Mouse (Mus musculus): ENCODE measurements at regions not wholly inside any gene's neighbourhood (a gene's known extent, or its start where the extent isn't known, plus 50 kb on each side); places are given as distances from the start of the nearest gene placed in this dataset.
"Not testable (repeated sequence)": the region's sequence is repeated elsewhere in the genome, so short reads cannot be mapped to it uniquely, and the experiment has no call there.

DNA sequence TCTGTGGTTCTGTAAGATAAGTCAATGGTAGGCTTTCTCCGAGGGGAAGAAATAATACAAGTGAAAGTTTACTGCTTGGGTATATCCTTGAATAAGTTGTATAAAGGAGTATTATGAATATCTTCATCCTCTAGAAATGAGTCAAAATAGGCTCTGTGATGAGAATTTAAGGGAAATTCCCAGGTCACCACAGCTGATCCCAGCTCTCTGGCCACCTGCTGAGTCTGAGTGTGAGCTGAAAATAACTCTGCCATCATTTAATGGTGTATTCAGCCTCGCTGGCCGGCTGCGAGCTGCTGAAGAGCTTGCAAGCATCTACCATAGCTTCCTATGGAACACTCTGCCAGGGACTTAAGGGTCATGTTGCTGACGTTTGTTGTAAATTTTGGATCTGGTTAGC is 213.5 kb upstream of the Sesn3 start:
- Histone ChIP-seq H3K4me3 (no peak overlapping the region), H3K27me3 (no peaks in the 10 kb centered on the region), H3K9me3 (no peaks in the 10 kb centered on the region), H3K36me3 (no peaks in the 10 kb centered on the region), H3K27ac (replicated peaks) (no peak overlapping the region), H3K9ac (no peak overlapping the region), H3K4me1 (replicated peaks) (peaks cover 9% of the 10 kb centered on the region; the same call in 1 of the 2 replicates), H3K4me2 (no peak overlapping the region)
- 84% methylated on average over 5 of the region's 5 CpGs for WGBS
- ATAC-seq (ENCODE audit: low FRiP score, low read depth): no peak

DNA sequence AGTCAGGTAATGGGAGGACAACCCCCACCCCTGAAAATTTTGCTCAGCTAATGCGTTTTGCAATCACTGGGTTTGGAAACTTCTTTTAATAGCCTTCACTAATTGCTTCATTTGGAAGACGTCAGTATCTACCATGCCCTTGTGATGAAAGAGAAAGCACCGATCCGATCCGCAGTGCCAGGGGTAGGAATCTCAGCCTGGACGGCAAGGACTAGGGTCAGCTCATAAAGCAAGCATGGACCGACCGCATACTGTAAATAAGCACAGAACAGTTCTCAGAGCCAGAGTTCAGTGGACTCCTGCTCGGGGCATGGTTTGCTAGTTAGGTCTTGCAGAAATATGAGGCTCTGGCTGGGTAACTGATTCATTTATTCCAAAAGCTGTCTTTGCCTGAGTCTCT is 213.0 kb upstream of the Sesn3 start:
- no peak overlapping the region for H3K9ac ChIP-seq
- ATAC-seq (ENCODE audit: low FRiP score, low read depth): no peak
- H3K27me3 ChIP-seq: no peaks in the 10 kb centered on the region
- H3K36me3 ChIP-seq: no peaks in the 10 kb centered on the region
- H3K27ac ChIP-seq (replicated peaks): no peak overlapping the region
- 84% methylated on average over 9 of the region's 9 CpGs for whole genome bisulfite sequencing
- no peak overlapping the region for H3K4me2 ChIP-seq
- peaks cover 9% of the 10 kb centered on the region; the same call in 1 of the 2 replicates for H3K4me1 ChIP-seq (replicated peaks)
- no peaks in the 10 kb centered on the region for H3K9me3 ChIP-seq
- H3K4me3 ChIP-seq: no peak overlapping the region

DNA sequence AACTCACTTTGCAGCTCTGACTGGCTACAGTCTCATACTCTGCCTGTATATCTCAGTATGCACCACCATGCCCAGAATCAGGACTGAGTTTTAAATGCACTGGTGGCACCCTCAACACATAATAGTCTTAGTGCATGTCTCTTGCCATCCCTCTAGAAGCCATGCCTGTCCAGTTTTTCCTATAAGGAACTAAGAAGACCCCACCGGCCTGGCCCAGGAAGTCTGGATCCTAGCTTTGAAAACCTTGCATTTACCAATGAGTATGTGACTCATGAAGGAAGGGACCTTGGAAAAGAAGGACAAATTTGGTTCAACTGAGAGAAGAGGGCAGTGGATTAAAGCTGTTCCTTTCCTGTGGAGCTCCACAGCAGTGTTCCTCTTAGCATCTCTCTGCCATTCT is 212.2 kb upstream of the Sesn3 start:
- no peak overlapping the region for H3K4me3 ChIP-seq
- H3K4me1 ChIP-seq (replicated peaks): peaks cover 9% of the 10 kb centered on the region; the same call in 1 of the 2 replicates
- H3K9me3 ChIP-seq: no peaks in the 10 kb centered on the region
- no peaks in the 10 kb centered on the region for H3K27me3 ChIP-seq
- H3K9ac ChIP-seq: no peak overlapping the region
- no peak overlapping the region for H3K27ac ChIP-seq (replicated peaks)
- no peak for ATAC-seq (ENCODE audit: low FRiP score, low read depth)
- H3K4me2 ChIP-seq: no peak overlapping the region
- WGBS: 93% methylated on average over 1 of the region's 1 CpGs
- H3K36me3 ChIP-seq: no peaks in the 10 kb centered on the region

- 98% methylated on average over 7 of the region's 7 CpGs for WGBS
- H3K36me3 ChIP-seq; ATAC-seq (ENCODE audit: low FRiP score, low read depth): not testable (repeated sequence)
These were observed 208.1 kb upstream of the Sesn3 start for GRCm38 (mm10) chr9:14066741-14067140.

DNA sequence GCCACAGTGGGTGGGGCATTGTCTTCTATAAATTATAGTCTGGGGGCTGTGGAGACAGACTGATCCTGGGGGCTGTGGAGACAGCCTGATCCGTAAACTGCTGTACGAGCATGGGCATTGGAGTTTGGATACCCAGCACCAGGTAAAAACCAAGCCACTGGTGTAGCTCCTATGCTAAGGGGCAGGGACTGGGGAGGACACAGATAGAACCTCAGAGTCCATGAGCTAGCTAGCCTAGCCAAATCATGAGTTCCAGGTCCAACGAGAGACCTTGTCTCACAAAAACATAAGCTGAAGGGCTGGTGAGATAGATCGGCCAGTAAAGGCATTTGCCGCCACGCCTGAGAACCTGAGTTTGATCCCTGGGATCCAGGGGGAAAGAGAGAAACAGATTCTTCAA is 205.8 kb upstream of the Sesn3 start:
- Histone ChIP-seq H3K4me2 (no peak overlapping the region), H3K27me3 (no peaks in the 10 kb centered on the region), H3K27ac (replicated peaks) (no peak overlapping the region), H3K9ac (no peak overlapping the region), H3K36me3 (no peaks in the 10 kb centered on the region), H3K4me3 (no peak overlapping the region), H3K4me1 (replicated peaks) (no peaks in the 10 kb centered on the region), H3K9me3 (no peaks in the 10 kb centered on the region)
- ATAC-seq (ENCODE audit: low FRiP score, low read depth): no peak
- WGBS: 97% methylated on average over 6 of the region's 6 CpGs

More at GRCm38 (mm10) chr9:14066741-14067140, 208.1 kb upstream of the Sesn3 start:
- H3K27me3 ChIP-seq; H3K4me1 ChIP-seq (replicated peaks); H3K9ac ChIP-seq; H3K27ac ChIP-seq (replicated peaks); H3K4me2 ChIP-seq; H3K4me3 ChIP-seq; H3K9me3 ChIP-seq: not testable (repeated sequence)

GRCm38 (mm10) chr9:14069770-14070169 is 205.1 kb upstream of the Sesn3 start:
- Histone ChIP-seq H3K9ac (no peak overlapping the region), H3K4me2 (no peak overlapping the region), H3K9me3 (no peaks in the 10 kb centered on the region), H3K4me1 (replicated peaks) (no peaks in the 10 kb centered on the region), H3K27me3 (no peaks in the 10 kb centered on the region), H3K27ac (replicated peaks) (no peak overlapping the region), H3K4me3 (no peak overlapping the region), H3K36me3 (no peaks in the 10 kb centered on the region)
- ATAC-seq (ENCODE audit: low FRiP score, low read depth): no peak
- 81% methylated on average over 3 of the region's 3 CpGs for WGBS

- H3K4me3 ChIP-seq: no peak overlapping the region
- 78% methylated on average over 6 of the region's 6 CpGs for WGBS
- no peaks in the 10 kb centered on the region for H3K36me3 ChIP-seq
- no peak overlapping the region for H3K9ac ChIP-seq
- no peaks in the 10 kb centered on the region for H3K9me3 ChIP-seq
- H3K27me3 ChIP-seq: no peaks in the 10 kb centered on the region
- no peak overlapping the region for H3K4me2 ChIP-seq
- peaks cover 6% of the 10 kb centered on the region; the same call in 1 of the 2 replicates for H3K4me1 ChIP-seq (replicated peaks)
- ATAC-seq (ENCODE audit: low FRiP score, low read depth): no peak
- H3K27ac ChIP-seq (replicated peaks): no peak overlapping the region
These were observed 203.1 kb upstream of the Sesn3 start for GRCm38 (mm10) chr9:14071728-14072127.

DNA sequence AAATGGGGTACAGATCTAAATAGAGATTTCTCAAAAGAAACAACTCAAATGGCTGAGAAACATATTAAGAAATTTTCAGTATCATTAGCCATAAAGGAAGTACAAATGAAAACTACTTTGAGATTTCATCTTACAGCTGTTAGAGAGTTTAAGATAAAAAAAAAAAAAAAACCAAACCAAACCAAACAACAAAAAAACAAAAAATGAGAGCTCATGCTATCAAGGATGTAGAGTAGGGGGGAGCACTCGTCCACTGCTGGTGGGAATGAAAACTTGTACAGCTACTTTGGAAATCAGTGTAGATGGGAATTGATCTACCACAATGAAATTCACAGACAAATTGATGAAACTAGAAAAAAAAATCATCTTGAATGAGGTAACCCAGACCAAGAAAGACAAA is 201.9 kb upstream of the Sesn3 start:
- WGBS: 83% methylated on average over 1 of the region's 1 CpGs
- ATAC-seq (ENCODE audit: low FRiP score, low read depth): no peak
- Histone ChIP-seq H3K4me2 (no peak overlapping the region), H3K4me3 (no peak overlapping the region), H3K4me1 (replicated peaks) (peaks cover 6% of the 10 kb centered on the region; the same call in 1 of the 2 replicates), H3K27ac (replicated peaks) (no peak overlapping the region), H3K36me3 (no peaks in the 10 kb centered on the region), H3K27me3 (no peaks in the 10 kb centered on the region), H3K9ac (no peak overlapping the region), H3K9me3 (no peaks in the 10 kb centered on the region)

DNA sequence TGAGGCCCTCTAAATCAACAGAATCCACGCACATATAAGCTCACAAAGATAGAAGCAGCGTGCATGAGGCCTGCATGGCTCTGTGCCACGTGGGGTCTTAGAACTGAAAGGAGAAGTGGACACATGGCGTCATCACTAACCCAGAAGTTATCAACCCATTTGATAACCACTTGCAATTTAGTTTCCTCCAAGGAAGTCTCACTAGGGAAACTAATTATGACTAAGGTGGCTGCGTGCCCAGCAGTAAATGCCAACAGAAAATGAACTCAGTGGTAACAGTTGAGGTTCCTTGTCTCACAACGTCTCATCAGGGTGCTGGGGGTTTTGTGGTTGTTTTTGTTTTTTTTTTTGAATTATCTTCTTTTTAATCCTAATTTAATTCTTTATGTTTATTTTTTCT is 200.6 kb upstream of the Sesn3 start:
- Histone ChIP-seq H3K4me2 (no peak overlapping the region), H3K4me3 (no peak overlapping the region), H3K9me3 (no peaks in the 10 kb centered on the region), H3K4me1 (replicated peaks) (peaks cover 6% of the 10 kb centered on the region; the same call in 1 of the 2 replicates), H3K36me3 (no peaks in the 10 kb centered on the region), H3K27me3 (no peaks in the 10 kb centered on the region), H3K27ac (replicated peaks) (no peak overlapping the region), H3K9ac (no peak overlapping the region)
- ATAC-seq (ENCODE audit: low FRiP score, low read depth): no peak
- 78% methylated on average over 6 of the region's 6 CpGs for WGBS

DNA sequence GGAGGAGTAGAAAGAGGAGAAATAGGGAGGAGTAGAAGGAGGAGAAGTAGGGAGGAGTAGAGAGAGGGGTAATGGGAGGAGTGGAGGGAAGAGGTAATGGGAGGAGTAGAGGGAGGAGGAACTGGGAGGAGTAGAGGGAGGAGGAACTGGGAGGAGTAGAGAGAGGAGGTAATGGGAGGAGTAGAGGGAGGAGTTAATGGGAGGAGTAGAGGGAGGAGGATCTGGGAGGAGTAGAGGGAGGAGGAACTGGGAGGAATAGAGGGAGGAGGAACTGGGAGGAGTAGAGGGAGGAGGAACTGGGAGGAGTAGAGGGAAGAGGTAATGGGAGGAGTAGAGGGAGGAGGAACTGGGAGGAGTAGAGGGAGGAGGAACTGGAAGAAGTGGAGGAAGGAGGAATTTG is 200.0 kb upstream of the Sesn3 start:
- H3K4me1 ChIP-seq (replicated peaks); H3K4me3 ChIP-seq; H3K4me2 ChIP-seq; H3K27me3 ChIP-seq; H3K27ac ChIP-seq (replicated peaks); H3K9ac ChIP-seq; ATAC-seq (ENCODE audit: low FRiP score, low read depth); H3K9me3 ChIP-seq; H3K36me3 ChIP-seq: not testable (repeated sequence)

- Histone ChIP-seq H3K9ac (no peak overlapping the region), H3K4me3 (no peak overlapping the region), H3K27ac (replicated peaks) (no peak overlapping the region), H3K27me3 (no peaks in the 10 kb centered on the region), H3K36me3 (no peaks in the 10 kb centered on the region), H3K4me2 (no peak overlapping the region), H3K4me1 (replicated peaks) (peaks cover 6% of the 10 kb centered on the region; the same call in 1 of the 2 replicates), H3K9me3 (no peaks in the 10 kb centered on the region)
- WGBS: 38% methylated on average over 4 of the region's 4 CpGs
- ATAC-seq (ENCODE audit: low FRiP score, low read depth): peak; percentile 89
These were observed 199.4 kb upstream of the Sesn3 start for GRCm38 (mm10) chr9:14075452-14075851.

DNA sequence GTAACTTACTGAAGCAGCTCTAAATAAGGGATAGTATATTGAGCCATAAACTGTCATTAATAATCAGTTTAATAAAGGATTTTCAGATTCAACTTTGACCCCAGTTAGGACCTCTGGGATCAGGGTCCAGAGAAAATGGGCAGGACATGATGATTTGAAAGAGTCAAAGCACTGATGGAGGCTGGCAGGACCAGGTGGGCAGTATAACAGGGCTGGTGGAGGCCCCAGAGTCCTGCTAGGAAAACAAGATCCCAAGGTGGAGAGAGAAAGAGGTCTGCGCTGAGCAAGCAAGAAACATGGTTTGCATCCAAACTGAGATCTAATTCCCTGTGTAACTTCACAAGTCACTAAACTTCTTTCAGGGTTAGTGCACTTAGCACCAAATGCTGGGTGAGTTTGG is 199.0 kb upstream of the Sesn3 start:
- Histone ChIP-seq H3K4me2 (no peak overlapping the region), H3K27me3 (no peaks in the 10 kb centered on the region), H3K9me3 (no peaks in the 10 kb centered on the region), H3K4me3 (no peak overlapping the region), H3K36me3 (no peaks in the 10 kb centered on the region), H3K9ac (no peak overlapping the region), H3K4me1 (replicated peaks) (peaks cover 6% of the 10 kb centered on the region; the same call in 1 of the 2 replicates), H3K27ac (replicated peaks) (no peak overlapping the region)
- 89% methylated on average over 1 of the region's 1 CpGs for WGBS
- ATAC-seq (ENCODE audit: low FRiP score, low read depth): peak; percentile 52; the same call in 1 of the 2 replicates

GRCm38 (mm10) chr9:14076728-14077127 is 198.1 kb upstream of the Sesn3 start:
- 67% methylated on average over 5 of the region's 5 CpGs for WGBS
- H3K36me3 ChIP-seq: no peaks in the 10 kb centered on the region
- no peak overlapping the region for H3K4me2 ChIP-seq
- no peak for ATAC-seq (ENCODE audit: low FRiP score, low read depth)
- H3K27me3 ChIP-seq: no peaks in the 10 kb centered on the region
- H3K4me3 ChIP-seq: no peak overlapping the region
- H3K9me3 ChIP-seq: no peaks in the 10 kb centered on the region
- H3K9ac ChIP-seq: no peak overlapping the region
- H3K4me1 ChIP-seq (replicated peaks): peaks cover 6% of the 10 kb centered on the region; the same call in 1 of the 2 replicates
- H3K27ac ChIP-seq (replicated peaks): no peak overlapping the region
